Mouse (Mus musculus) bone marrow macrophage, adult 2 months (primary cell): ENCODE data around the gene Fgd6.

ENCODE experiments used
- CTCF ChIP-seq: IDR thresholded peaks from 2 replicates; pipeline ENCODE4 v1.5.1; 2012; ENCODE audit warnings: low read depth, mild to moderate bottlenecking, low read length, moderate library complexity
- POLR2A ChIP-seq: IDR thresholded peaks from 2 replicates; pipeline ENCODE4 v1.6.1; 2012; ENCODE audit warnings: mild to moderate bottlenecking, low read depth, low read length, borderline replicate concordance

DNA sequence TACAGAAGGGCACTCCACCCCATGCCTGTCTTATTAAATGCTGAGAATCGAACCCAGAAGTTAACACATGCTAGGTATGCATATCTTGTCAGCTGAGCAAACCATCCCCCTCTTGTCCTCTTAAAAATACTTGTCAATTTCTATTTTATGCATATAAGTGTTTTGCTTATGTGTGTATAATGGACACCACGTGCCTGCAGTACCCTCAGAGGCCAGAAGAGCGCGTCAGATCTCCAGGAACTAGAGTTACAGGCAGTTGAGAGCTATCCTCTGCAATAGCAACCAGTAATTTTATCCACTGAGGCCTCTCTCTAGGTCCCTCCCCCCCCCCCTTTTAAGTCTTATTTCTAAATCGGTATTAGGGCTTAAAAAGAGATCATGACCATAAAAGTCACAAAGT is 88.6 kb downstream of the Fgd6 start:
- no peak for TF ChIP-seq POLR2A
- no peak for TF ChIP-seq CTCF
